Mouse (Mus musculus) 416B (cell line): Measurements from ENCODE around the gene Tcta.
"Not testable (repeated sequence)": the region's sequence is repeated elsewhere in the genome, so short reads cannot be mapped to it uniquely, and the experiment has no call there.

Source experiments
- DNase-seq: peaks from one replicate; pipeline ENCODE4 v3.0.0; 2011; ENCODE audit warnings: low read depth

The Tcta gene

GRCm38 (mm10) chr9:108317572-108317971 is 11.6 kb upstream of the Tcta start:
- peak; percentile 55 for DNase-seq

DNA sequence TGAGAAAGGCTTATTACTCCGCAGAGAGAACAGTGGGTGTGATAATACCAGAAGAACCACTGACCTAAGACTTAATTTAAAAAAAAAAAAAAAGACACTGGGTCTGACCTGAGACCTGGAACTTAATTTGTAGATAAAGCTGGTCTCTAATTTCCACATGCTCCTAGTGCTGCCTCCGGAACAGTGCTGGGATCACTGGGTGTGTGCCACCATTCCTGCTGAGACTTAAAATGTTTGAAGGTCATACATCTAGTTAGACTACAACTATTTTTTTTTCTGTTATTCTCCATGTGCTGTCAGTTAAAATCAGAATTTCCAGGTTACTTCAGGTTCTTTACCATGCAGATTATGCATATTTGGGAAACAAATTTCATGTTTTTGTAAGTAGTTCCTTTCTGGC is 2.2 kb upstream of the Tcta start:
- no peak for DNase-seq

GRCm38 (mm10) chr9:108307021-108307807 is 1.3 kb upstream of the Tcta start:
- peak; percentile 76 for DNase-seq

DNA sequence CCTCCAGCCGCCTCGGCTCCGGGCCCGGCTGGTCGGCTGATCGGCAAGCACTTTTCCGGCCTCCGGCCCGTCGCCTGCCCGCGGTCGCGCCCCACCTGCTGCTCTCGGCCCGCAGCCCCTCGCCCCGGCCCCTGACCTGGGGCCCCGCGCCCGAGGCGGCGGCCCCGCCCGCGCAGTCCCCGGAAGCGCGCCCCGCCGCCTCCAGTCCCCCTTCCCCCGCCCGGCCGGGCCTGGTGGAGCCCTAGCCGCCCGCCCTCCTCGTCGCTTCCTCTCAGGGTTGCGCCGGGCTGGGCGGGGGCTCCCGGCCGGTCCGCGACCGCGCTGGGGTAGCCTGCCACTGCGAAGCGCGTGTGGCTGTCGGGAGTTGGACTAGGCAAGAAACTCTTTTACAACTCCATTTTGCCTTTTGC is 616 bp upstream of the Tcta start:
- peak; percentile 75 for DNase-seq

DNA sequence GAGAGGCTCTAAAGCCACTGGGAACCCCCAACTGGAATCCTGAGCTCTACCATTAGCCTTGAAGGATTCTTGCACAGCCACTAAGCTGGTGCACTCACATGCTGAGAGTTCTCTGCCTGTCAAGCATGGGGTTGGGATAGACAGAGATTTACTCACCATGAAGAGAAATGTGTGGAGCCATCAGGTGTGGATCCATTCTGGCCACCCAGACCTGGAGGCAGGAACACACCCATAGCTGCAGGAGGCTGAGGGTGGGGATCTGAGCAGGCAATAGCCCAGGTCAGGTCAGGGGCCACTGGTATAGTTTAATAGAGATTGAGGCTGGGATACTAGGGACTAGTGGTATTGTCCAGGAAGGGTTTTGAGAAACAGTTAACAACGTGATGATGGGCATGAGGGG is 790 bp downstream of the Tcta start:
- no peak for DNase-seq

- no peak for DNase-seq
Observed at GRCm38 (mm10) chr9:108304716-108305115, 1.2 kb downstream of the Tcta start.

GRCm38 (mm10) chr9:108301853-108302252 is 4.1 kb downstream of the Tcta start:
- DNase-seq, result no peak

DNA sequence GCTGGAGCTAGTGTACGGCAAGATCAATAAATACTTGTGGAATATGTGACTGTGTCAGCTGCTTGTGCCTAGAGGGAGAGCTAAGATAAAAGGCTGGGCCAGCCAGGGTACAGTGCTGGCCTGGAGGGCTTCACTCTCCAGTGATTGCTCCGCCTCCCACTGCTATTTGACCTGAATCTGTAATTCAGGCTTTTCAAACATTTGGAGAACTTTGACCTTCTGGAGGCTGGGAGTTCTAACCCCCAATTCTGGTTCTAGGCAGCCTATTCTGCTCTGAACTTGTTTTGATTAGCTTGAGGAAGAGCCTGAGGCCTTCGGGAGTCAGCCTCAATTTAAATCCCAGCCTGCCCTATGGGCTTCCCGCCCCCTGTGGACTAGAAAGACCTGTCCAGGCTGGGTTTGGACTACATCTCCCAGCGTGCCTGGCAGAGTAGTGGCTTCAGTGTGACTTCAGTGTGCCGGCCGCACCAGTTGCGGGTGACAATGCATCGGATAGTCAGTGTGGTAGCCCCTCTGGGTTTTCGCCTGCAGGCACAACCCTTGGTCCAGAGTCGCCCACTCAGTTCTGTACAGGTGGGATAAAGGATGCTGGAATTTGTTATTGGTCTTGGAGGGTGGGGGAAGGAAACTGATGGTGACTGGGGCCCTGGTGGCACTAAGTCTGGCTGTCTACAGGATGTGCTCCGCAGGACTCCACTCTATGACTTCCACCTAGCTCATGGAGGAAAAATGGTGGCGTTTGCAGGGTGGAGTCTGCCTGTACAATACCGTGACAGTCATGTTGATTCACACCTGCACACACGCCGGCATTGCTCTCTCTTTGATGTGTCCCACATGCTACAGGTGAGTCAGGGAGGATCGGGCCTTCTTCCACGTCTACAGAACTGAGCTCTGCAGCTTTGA is 9.3 kb downstream of the Tcta start, which contains the start of gene Amt:
Amt (plus strand) TSS at position 401 of the 903 bp plus-strand sequence.
- no peak for DNase-seq

DNA sequence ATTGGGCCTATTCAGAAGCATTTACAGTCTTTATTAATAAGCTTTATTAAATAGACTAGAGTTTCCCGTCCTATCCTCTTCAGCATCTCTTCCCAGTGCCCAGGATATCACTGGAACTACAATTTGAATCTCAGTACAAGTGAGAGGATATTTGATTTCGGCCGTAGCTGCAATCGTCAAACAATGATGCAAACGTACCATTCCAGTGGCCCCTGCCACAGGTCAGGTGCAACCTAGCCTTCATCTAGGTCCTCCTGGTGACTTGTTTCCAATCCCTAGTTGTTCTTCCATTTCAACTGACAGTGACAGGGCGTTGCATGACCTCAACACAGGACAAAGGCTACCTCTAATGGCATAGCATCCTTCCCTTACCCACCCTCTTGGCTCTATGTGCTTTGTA is 15.2 kb downstream of the Tcta start:
- no peak for DNase-seq

- DNase-seq, result peak; percentile 98
Observed at GRCm38 (mm10) chr9:108290016-108290750, 15.8 kb downstream of the Tcta start, which contains the start of gene Nicn1. Gene Nicn1, plus strand, starts transcription at chr9:108290429.

GRCm38 (mm10) chr9:108289347-108289746 is 16.6 kb downstream of the Tcta start:
- DNase-seq, result no peak

DNA sequence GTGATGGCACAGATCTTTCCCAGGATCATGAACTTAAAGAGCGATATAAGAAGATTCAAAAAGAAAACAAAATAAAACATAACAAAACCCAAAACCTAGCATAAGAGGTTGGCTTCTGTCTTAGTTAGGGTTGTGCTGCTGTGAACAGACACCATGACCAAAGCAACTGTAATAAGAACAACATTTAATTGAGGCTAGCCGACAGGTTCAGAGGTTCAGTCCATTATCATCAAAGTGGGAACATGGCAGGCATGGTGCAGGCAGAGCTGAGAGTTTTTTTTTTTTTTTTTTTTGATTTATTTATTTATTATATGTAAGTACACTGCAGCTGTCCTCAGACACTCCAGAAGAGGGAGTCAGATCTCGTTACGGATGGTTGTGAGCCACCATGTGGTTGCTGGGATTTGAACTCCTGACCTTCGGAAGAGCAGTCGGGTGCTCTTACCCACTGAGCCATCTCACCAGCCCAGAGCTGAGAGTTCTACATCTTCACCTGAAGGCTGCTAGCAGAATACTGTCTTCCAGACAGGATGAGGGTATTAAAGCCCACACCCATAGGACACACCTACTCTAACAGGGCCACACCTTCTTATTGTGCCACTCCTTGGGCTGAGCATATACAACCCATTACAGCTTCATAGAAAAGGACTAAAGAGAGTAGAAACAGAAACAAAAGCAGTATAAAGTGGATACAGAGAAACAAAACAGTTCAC is 18.3 kb downstream of the Tcta start:
- DNase-seq, result not testable (repeated sequence)

- DNase-seq, result peak; percentile 89
Observed at GRCm38 (mm10) chr9:108284410-108284809, 21.6 kb downstream of the Tcta start.

DNA sequence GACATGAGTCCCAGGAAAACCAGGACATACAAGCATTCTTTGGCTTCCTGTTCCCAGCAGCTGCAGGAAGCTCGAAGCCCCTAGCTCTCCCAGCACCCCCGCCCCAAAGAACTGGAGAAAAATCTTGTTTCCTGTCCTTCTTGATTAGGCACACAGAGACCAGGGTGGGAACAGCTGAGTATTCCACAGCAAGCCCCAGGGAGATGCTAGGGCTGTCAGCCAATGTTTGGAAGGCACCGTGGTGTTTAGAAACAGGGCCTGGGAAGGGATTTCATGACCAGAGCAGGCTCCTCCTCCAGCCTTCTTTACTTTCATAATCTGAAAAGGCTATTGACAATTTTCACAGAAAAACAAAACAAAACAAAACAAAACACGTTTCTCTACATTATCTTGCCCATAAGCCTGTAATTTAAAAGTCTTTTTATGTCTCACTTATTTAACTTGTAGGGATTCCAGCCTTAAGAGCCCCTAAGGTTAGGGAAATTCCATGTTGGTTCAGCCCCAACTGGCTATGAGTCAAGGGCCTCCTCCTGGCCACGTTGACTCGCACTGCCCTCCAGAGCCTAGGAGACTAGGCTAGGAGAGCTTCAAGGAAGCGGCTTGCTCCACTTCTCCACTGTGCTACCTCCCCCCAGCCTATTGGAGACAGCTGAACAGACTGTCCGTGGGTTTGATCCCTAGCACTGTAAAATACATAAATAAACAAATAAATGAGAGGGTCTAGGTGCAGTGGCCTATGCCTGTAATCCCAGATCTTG is 25.7 kb downstream of the Tcta start:
- peak; percentile 34 for DNase-seq

DNA sequence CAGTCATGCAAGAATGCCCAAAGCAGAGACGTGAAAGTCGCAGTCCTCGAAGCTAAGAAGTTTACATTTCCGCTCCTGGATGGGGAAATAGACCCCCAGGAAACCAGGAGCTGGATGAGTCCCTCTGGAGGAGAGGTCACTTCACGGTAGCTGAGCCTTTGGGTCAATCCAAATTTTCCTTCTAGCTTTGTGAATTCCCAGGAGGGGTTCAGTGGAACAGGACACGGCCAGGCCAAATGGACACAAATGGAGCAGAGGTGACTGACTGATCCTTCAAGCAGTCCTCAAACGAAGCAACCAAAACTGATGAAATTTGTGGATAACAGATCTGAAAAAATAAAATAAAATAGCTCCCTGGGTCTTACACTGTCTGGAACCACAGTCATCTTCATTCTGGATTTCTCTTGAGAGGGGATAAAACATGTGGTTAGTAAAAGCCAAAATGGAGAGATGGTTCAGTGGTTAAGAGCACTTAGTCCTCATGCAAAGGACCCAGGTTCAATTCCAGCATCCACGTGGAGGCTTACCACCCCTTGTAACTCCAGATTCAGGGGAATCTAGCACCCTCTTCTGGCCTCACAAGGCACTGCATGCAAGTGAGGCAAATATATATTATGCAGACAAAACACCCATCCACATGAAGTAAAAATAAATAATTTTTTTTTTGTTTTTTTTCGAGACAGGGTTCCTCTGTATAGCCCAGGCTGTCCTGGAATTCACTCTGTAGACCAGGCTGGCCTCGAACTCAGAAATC is 27.1 kb downstream of the Tcta start:
- DNase-seq, result peak; percentile 82

DNA sequence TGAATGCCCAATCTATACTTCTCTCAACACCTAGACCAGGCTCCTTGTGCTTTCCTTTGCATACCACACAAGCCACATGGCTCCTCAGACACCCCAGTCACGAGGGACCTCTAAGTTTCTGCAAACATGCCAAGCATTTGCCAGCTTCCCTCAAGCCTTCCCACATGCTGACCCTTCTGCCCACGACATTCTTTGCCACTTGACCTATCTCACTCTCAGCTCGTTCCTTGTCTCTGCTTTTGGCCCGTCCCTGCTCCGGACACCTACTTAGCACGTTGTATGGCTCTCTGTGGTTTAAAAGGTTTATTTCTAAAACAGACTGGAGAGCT is 30.7 kb downstream of the Tcta start:
- no peak for DNase-seq

DNA sequence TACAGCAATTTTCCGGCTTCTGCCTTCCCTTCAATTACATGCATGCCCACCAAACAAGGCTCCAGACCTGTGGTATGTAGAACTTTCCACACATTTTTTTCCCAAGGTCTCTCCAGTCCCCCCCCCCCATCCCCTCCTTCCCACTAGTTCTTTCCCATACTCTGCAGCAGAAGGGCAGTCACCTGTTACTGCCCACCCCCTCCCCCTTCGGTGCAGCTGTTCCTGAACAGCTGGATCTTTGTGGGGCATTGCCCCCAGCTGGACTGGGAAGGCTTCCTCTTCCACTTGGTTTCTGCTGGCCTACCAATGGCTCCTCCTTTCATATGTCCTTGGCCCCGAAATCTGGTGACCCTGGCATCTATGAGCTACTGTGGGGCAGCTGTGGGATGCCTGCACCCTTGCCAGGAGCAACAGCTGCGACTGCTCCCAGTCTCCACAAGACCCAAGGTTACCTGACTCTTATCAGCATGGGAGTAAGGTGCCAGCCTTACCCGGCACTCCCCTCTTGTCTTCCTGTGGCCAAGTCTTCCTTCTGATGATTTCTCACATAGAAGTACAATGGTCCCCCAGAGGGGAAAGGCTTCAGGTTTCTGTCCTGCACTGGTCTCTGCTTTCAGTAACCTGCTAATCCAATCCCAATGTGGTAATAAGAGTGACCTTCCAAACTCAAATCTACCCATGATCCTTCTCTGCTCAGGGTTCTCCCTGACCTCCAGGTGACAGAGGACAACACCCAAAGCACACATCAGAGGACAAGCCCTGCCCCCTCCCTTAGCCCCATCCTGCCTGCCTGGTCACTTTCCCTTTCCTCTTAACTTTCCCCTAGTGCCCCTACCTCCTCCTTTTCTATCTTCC is 31.3 kb downstream of the Tcta start:
- no peak for DNase-seq

- no peak for DNase-seq
Observed at GRCm38 (mm10) chr9:108273485-108273884, 32.5 kb downstream of the Tcta start.

- DNase-seq, result no peak
Observed at GRCm38 (mm10) chr9:108272691-108273090, 33.3 kb downstream of the Tcta start.
